Mouse (Mus musculus) stomach, embryonic 16.5 days (tissue): ENCODE measurements at regions not wholly inside any gene's neighbourhood (a gene's known extent, or its start where the extent isn't known, plus 50 kb on each side); places are given as distances from the start of the nearest gene placed in this dataset.
A peak's percentile ranks its signal among the peaks of the same experiment; 100 is the strongest.

ENCODE experiments used
- ATAC-seq: fragments of 200-750 bp; cut with Nextera tagmentation; 2 replicates; pipeline ENCODE4 v1.8.0; 2017; ENCODE audit warnings: moderate number of reproducible peaks, moderate TSS enrichment; ENCODE audit not compliant: insufficient read depth, low FRiP score
- H3K27ac ChIP-seq: fragments of 300-500 bp; sonication (generic); 2 replicates; pipeline ENCODE4 v1.5.1; 2014; ENCODE audit warnings: low read length
- H3K27me3 ChIP-seq: fragments of 300-500 bp; sonication (generic); 2 replicates; pipeline ENCODE4 v1.6.1; 2014; ENCODE audit warnings: low read length, control low read depth, mixed read lengths; ENCODE audit not compliant: control insufficient read depth, insufficient read depth
- H3K36me3 ChIP-seq: fragments of 300-500 bp; sonication (generic); 2 replicates; pipeline ENCODE4 v1.6.1; 2014; ENCODE audit warnings: low read length; ENCODE audit not compliant: control insufficient read depth, insufficient read depth
- H3K4me1 ChIP-seq: fragments of 300-500 bp; sonication (generic); 2 replicates; pipeline ENCODE4 v1.6.1; 2014; ENCODE audit warnings: low read length, control low read depth, mixed read lengths; ENCODE audit not compliant: control insufficient read depth, insufficient read depth
- H3K4me2 ChIP-seq: fragments of 300-500 bp; sonication (generic); 2 replicates; pipeline ENCODE4 v1.6.1; 2014; ENCODE audit warnings: low read depth, low read length, mixed read lengths
- H3K4me3 ChIP-seq: fragments of 300-500 bp; sonication (generic); replicated peaks from 2 replicates; pipeline ENCODE4 v1.5.1; 2014; ENCODE audit warnings: mild to moderate bottlenecking, low read length
- H3K9ac ChIP-seq: fragments of 300-500 bp; sonication (generic); 2 replicates; pipeline ENCODE4 v1.6.1; 2014; ENCODE audit warnings: low read length
- H3K9me3 ChIP-seq: fragments of 300-500 bp; sonication (generic); replicated peaks from 2 replicates; pipeline ENCODE4 v1.6.1; 2016; ENCODE audit warnings: low read length, control low read depth; ENCODE audit not compliant: control insufficient read depth
- WGBS: fragments of 180-500 bp; shearing (Covaris S2); extraction: QIAGEN DNeasy Blood & Tissue Kit; methylation state at CpG from one replicate; pipeline ENCODE4 v1.1.7; 2014; 5-methylcytosine and 5-hydroxymethylcytosine counted together

- Histone ChIP-seq H3K9ac (0 out of 2 replicates have a peak overlapping the region, but pooled peaks have one; percentile 11), H3K27ac (no peak overlapping the region; the same call in 1 of the 2 replicates), H3K4me1 (peaks cover 14% of the 10 kb centered on the region), H3K9me3 (no peaks in the 10 kb centered on the region), H3K4me3 (no peak overlapping the region), H3K27me3 (no peaks in the 10 kb centered on the region), H3K4me2 (no peak overlapping the region), H3K36me3 (no peaks in the 10 kb centered on the region)
- WGBS: 54% methylated on average over 12 of the region's 12 CpGs
- no peak for ATAC-seq
Observed at GRCm38 (mm10) chr10:111801794-111802359, 170.6 kb upstream of the Krr1 start.

DNA sequence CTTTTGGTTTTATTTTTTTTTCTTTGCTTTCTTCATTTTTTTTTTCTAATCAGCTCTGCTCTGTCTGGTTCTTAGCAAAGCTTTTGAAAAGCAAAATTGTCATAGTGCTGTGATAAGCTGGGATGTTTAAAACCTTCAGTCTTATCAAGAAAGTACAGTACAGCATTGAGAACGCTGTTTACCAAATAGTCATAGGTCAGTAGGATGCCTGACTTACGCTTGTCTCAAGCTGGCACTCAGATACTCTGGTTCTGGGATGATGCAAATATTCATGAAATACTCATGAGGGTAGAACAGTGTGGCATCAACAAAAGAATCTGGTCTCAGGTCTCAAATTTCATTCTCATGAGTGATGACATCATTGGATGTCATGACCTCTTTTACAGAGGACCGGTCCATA lies 166.1 kb upstream of the Krr1 start:
- H3K9me3 ChIP-seq: no peaks in the 10 kb centered on the region
- WGBS: 76% methylated on average over 3 of the region's 3 CpGs
- peaks cover 8% of the 10 kb centered on the region for H3K4me1 ChIP-seq
- H3K27me3 ChIP-seq: no peaks in the 10 kb centered on the region
- H3K4me3 ChIP-seq: no peak overlapping the region
- H3K9ac ChIP-seq: no peak overlapping the region
- no peak overlapping the region for H3K27ac ChIP-seq
- no peak overlapping the region for H3K4me2 ChIP-seq
- no peak for ATAC-seq
- no peaks in the 10 kb centered on the region for H3K36me3 ChIP-seq

DNA sequence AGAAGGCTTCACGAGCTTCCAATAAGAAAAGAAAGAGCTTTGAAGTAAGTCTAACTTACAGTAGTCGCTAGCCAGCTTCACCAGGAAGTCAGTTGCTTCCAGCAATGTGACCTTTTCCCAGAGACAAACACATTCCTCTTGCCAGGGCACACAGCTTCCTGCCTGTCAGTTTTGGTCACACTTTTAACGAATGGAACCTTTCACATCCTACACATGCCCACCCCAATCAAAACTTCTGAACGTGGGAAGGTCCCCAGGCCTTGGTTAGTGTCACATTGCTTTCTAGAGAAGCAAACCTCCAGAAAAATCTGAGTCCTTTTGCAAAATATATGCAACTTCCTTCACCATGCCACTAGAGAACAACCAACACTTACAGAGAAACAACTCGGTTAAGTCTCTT lies 165.5 kb upstream of the Krr1 start:
- Histone ChIP-seq H3K27me3 (no peaks in the 10 kb centered on the region), H3K4me2 (no peak overlapping the region), H3K9ac (no peak overlapping the region), H3K4me1 (peaks cover 4% of the 10 kb centered on the region; the same call in 1 of the 2 replicates), H3K36me3 (no peaks in the 10 kb centered on the region), H3K9me3 (no peaks in the 10 kb centered on the region), H3K4me3 (no peak overlapping the region), H3K27ac (no peak overlapping the region)
- ATAC-seq: no peak
- WGBS: 32% methylated on average over 5 of the region's 5 CpGs

DNA sequence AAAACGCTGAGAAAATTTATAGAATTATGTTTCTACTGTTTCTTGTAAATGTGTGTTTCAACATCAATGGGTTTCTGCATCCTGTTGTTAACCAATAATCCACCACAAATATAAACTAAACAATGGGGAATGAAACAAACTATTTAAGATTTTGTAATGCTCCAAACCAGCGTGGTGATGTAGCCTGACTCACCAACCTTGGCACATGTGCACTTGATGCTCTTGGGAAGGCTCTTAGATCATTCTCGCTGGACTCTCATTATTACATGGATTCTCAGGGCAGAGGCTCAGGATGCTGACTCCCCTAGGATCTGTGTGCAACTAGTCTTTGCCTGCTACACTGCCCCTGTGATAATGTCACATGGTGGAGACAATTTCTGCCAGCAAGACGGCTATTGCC lies 158.7 kb upstream of the Krr1 start:
- Histone ChIP-seq H3K4me2 (no peak overlapping the region), H3K27me3 (no peaks in the 10 kb centered on the region), H3K4me3 (no peak overlapping the region), H3K36me3 (no peaks in the 10 kb centered on the region), H3K27ac (no peak overlapping the region), H3K9me3 (no peaks in the 10 kb centered on the region), H3K4me1 (no peaks in the 10 kb centered on the region), H3K9ac (no peak overlapping the region)
- WGBS: 80% methylated on average over 4 of the region's 4 CpGs
- ATAC-seq: no peak

DNA sequence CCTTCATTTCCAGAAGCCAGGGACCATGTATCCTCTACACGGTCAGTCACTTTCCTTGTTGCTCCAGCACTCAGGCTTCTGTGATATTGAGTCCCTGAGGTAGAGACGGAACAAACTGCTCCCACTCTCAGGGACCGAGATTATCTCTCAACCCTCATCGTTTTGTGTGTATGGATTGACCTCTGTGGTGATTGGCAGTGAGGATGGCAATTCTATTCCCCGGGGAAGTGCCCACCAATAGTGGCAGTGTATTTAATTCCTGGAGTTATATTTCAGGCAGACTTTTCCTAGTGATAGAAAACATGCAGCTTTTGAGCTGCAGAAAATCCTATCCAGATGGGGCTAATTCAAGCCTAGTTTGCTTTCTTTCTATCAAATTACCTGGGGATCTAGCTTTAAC lies 157.8 kb upstream of the Krr1 start:
- Histone ChIP-seq H3K4me2 (no peak overlapping the region), H3K4me1 (no peaks in the 10 kb centered on the region), H3K9me3 (no peaks in the 10 kb centered on the region), H3K4me3 (no peak overlapping the region), H3K27me3 (no peaks in the 10 kb centered on the region), H3K36me3 (no peaks in the 10 kb centered on the region), H3K27ac (no peak overlapping the region), H3K9ac (no peak overlapping the region)
- 64% methylated on average over 5 of the region's 5 CpGs for WGBS
- no peak for ATAC-seq

DNA sequence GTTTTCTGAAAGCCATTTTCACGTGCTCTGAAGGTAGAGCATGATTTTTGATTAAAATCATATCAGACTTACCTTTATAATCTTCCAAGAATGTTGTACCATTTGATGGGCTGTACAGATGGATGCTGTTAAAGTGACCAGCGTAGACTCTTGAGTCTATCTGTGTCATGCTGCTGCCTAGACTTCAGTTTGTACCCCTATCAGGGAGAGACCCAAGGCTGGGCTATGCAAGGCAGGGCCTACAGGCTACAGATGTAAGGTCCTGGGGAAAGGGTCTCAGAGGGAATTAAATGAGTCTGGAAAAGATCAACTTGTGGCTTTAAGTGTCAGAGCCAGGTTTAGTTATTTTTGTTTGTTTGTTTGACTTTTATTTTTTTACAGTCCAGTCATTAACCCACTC lies 157.3 kb upstream of the Krr1 start:
- no peak overlapping the region for H3K4me3 ChIP-seq
- ATAC-seq: no peak
- 91% methylated on average over 2 of the region's 2 CpGs for WGBS

DNA sequence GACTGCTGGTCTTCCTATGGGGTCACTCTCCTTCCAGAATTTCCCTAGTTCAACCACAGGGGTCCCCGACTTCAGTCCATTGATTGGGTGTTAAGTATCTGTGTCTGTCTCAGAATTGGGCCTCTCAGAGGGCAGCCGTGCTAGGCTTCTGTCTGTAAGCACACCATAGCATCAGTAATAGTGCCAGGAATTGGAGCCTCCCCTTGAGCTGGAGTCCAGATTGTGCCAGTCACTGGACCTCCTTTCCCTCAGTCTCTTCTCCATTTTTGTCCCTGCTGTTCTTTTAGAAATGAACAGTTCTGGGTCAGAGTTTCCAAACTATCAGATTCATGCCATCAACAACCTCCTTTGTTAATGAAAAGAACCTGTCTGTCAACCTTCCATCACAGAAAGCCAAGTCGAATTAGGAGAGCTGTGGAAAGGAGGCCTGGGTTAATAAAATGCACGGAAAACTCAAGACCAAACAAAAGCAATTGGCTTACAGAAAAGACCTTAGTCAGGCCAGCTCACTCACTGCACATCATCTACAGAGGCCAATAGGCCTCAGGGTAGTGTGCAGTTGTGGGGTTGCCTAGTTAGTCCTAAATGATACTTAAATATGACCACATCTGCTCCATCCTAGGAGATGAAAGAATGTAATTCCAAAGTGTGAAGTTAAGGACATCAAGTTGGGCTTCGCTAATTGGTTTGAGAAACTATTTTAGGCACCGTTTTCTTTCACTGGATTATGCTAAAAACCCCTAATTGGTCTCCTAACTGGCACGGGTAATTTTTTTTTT lies 156.5 kb upstream of the Krr1 start:
- no peaks in the 10 kb centered on the region for H3K36me3 ChIP-seq
- WGBS: 80% methylated on average over 7 of the region's 7 CpGs
- H3K27me3 ChIP-seq: no peaks in the 10 kb centered on the region
- H3K9me3 ChIP-seq: no peaks in the 10 kb centered on the region
- H3K4me2 ChIP-seq: no peak overlapping the region
- H3K4me1 ChIP-seq: no peaks in the 10 kb centered on the region
- no peak overlapping the region for H3K27ac ChIP-seq
- no peak for ATAC-seq
- H3K9ac ChIP-seq: no peak overlapping the region
- no peak overlapping the region for H3K4me3 ChIP-seq

More for the DNA sequence above, 157.3 kb upstream of the Krr1 start:
- no peak overlapping the region for H3K4me2 ChIP-seq
- no peak overlapping the region for H3K27ac ChIP-seq
- H3K9me3 ChIP-seq: no peaks in the 10 kb centered on the region
- H3K9ac ChIP-seq: no peak overlapping the region
- H3K36me3 ChIP-seq: no peaks in the 10 kb centered on the region
- no peaks in the 10 kb centered on the region for H3K27me3 ChIP-seq
- H3K4me1 ChIP-seq: no peaks in the 10 kb centered on the region

- no peaks in the 10 kb centered on the region for H3K36me3 ChIP-seq
- no peaks in the 10 kb centered on the region for H3K4me1 ChIP-seq
- ATAC-seq: no peak
- no peaks in the 10 kb centered on the region for H3K27me3 ChIP-seq
- H3K9ac ChIP-seq: no peak overlapping the region
- no peak overlapping the region for H3K27ac ChIP-seq
- no peaks in the 10 kb centered on the region for H3K9me3 ChIP-seq
- H3K4me2 ChIP-seq: no peak overlapping the region
- 93% methylated on average over 8 of the region's 8 CpGs for WGBS
- H3K4me3 ChIP-seq: no peak overlapping the region
Observed at GRCm38 (mm10) chr10:111819755-111820451, 152.6 kb upstream of the Krr1 start.

DNA sequence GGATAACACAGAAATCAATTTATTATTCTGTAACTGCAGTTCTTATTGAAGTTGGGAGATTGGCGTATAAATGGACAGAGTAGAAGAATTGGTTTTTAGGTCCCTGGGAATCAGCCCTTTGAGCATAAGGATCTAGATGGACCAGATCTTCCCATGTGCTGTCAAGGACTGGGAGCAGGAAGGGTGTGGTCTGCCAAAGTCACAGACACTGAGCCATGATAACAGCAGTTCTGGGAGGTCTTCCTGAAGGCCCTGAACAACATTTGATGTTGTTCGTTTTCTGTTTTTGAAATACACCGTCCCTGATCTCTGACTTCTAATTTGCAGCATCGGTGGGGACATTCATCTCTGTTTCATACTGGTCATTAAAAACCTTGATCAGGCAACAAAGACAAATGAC lies 147.6 kb upstream of the Krr1 start:
- Histone ChIP-seq H3K4me3 (no peak overlapping the region), H3K4me1 (no peaks in the 10 kb centered on the region), H3K27ac (no peak overlapping the region), H3K9ac (no peak overlapping the region), H3K9me3 (no peaks in the 10 kb centered on the region), H3K36me3 (no peaks in the 10 kb centered on the region), H3K4me2 (no peak overlapping the region), H3K27me3 (no peaks in the 10 kb centered on the region)
- no peak for ATAC-seq
- 85% methylated on average over 4 of the region's 4 CpGs for WGBS
